Mouse (Mus musculus) kidney, postnatal 25 days (tissue): ENCODE measurements around the gene Ptges3l.
A peak's percentile ranks its signal among the peaks of the same experiment; 100 is the strongest.
"Not testable (repeated sequence)": the region's sequence is repeated elsewhere in the genome, so short reads cannot be mapped to it uniquely, and the experiment has no call there.

Source experiments
- DNase-seq, 2 experiments: peaks; one replicate each; pipeline ENCODE4 v3.0.0; 2021; ENCODE audit warnings: mixed read lengths in 2 of 2

Ptges3l gene

DNA sequence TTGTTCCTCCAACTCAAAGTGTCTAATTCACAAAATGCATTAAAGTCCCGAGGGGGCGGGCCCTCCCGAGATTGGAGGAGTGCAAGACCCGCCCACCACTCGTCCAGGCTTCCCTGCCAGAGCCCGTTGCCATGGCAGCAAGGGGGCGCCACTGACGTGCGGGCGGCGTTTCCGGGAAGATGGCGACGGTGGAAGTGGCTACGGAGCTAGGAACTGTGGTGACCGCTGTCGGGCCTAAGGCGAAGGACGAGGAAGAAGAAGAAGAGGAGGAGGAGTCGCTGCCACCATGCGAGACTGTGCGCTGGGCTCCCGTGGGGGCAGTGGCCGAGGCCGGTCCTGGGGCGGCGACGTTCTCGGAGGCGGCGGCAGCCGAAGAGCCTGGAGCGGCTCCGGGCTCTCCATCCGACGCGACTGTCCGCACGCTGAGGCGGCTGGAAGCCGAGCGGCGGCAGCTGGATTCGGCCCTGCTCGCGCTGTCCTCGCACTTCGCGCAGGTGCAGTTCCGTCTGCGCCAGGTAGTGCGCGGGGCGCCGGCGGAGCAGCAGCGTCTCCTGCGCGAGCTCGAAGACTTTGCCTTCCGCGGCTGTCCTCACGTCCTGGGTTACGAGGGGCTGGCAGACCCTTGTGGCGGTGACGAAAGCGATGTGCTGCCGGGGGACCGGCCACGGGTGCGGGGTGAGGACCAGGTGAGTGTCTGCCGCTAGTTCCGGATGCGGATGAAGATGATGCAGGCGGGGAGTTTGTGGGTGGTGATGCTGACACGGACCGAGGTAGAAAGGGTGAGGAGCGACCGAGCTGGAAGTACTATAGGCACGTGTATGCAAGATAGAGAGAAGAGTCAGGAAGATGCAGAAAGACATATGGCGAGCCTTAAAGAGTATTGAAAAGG lies at the start of gene Ptges3l, which contains the start of gene Rundc1:
TSS of gene Ptges3l (minus strand) at position 409 of the 889 bp plus-strand sequence.
TSS of gene Rundc1 (plus strand) at position 161 of the 889 bp plus-strand sequence.
- DNase-seq: peak; percentile 99

DNA sequence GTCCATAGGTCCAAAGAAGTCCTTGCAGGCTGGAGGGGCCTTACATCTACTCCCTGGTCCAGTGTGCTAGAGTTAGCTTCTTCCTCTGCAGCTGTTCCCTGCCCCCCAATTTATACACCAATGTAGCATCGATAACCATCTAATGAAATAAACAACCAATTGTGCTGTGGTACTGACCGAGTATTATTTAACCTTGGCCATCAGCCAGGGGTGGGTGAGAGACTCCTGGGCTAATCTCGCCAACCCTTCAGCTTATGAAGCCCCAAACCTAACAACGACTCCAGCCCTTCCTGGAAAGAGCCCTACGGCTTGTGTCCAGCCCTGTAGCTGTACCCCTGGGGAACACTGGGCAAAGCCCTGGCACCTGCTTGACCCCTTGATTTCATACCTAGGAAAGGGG lies 49.2 kb upstream of the Ptges3l start:
- DNase-seq: no peak

DNA sequence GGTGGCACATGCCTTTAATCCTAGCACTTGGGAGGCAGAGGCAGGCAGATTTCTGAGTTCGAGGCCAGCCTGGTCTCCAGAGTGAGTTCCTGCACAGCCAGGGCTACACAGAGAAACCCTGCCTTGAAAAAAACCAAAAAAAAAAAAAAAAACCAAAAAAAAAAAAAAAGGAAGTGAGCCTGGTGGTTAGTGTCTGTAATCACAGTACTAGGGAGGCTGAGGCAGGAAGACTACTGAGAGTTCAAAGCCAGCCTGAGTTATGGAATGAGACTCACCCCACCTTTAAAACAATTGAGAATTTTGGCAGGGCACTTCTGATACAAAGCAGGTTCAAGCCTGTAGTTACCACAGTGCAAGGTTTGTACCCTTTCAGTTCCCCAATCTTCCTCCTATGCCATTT lies 48.6 kb upstream of the Ptges3l start:
- not testable (repeated sequence) for DNase-seq

DNA sequence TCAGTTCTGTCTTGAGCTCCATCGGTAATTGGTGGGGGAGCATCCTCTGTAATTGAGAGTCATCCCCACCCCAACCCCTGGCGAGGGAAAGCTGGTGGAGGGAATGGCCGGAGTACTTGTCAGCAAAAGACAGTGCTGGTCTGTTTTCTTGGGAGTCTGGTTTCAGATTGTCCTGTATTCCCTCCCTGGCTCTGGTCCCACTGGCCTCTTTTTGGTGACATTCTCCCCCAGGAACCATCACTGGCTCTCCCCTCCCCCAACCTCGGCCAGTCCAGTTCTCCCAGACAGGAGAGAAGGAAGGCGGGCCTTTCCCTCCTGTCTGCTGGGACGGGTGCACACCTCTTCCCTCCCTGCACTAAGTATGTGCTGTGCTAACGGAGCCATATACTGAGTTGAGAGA lies 47.2 kb upstream of the Ptges3l start:
- no peak for DNase-seq

DNA sequence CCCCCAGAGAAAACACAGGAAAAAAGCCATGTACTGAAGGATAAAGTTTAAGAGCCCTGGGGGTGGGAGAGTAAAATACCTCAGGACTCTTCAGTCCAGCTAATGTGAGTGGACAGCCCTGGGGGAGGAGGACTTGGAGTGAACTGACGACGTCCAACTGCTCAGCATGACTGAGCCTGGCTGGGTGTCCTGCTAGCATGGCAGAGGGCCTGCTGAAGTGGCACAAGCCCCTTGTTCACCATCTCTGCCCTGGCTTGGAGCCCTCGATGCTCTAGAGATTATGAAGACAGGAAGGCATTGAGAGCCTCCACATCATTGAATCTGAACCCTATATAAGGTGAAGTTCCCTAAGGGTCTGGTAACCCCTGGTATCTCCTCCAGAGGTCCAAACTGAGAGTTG lies 46.8 kb upstream of the Ptges3l start:
- no peak for DNase-seq

DNA sequence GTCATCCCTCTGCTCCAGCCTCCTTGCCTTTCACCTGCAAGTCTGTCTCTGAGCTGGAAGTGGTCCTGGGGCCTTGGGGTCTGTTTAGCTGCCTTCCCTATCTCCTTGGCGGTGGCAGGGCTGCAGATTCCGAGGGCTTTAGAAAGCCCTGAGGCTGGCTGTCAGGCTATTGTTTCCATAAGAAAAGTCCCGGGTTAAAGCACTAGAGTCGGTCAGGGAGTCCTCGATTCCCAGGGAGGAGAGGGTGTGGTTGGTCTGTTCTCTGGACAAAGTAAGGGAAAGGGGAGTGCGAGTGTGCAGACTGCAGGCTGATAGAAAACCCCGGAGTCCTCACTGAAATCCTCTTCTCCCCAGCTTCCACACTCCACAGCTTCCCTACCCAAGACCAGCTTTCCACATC lies 45.1 kb upstream of the Ptges3l start:
- DNase-seq: no peak

DNA sequence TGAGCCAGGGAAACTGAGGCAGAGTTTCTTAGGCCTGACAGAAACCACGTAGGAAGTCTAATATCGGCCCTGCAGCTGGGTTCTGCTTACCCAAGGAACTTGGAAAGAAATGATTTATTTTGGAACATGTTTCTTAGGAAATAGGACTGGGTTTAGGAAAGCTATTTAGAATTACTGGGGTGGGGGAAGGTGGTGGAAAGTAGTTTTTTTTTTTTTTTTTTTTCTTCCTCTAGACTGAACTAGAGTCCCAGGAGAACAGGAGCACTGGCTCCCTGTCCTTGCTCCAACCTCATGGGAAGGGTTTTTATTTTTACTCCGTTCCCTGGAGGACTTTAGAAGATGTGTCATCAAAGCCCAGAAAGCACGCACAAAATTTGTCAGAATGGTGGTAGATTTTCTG lies 44.0 kb upstream of the Ptges3l start:
- DNase-seq: no peak

DNA sequence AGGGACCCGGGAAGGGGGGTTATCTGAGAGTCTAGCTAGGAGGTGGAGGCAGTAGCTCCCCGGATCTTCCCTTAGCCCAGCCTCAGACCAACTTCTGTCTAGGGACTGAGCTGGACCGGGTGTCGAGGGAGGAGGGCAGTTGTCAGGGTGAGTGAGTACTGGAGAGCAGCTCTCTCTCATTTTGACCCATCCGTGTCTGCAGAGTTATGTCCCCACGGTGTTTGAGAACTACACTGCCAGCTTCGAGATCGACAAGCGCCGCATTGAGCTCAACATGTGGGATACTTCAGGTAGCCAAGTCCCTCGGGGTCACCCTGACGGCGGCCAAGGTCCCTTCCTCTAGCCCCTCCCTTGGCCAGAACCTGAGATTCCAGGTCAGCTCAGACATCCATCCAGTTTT lies 43.6 kb upstream of the Ptges3l start:
- DNase-seq: no peak

DNA sequence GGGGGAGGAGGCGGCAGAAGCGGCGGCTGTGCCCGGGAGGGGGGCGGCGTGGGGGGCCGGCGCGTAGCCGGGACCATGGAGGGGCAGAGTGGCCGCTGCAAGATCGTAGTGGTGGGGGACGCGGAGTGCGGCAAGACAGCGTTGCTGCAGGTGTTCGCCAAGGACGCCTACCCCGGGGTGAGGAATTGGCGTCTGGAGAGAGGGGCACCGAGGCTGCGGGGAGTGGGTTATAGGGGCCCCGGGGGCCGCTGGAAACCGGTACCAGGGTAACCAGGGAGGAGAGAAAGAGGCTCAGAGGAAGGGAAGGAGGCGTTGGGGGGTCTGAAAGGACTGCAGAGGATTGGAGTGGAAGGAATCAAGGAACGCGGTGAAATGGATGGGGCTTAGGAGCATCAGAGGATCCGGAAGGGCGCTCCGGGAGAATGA lies 43.1 kb upstream of the Ptges3l start:
- no peak for DNase-seq

DNA sequence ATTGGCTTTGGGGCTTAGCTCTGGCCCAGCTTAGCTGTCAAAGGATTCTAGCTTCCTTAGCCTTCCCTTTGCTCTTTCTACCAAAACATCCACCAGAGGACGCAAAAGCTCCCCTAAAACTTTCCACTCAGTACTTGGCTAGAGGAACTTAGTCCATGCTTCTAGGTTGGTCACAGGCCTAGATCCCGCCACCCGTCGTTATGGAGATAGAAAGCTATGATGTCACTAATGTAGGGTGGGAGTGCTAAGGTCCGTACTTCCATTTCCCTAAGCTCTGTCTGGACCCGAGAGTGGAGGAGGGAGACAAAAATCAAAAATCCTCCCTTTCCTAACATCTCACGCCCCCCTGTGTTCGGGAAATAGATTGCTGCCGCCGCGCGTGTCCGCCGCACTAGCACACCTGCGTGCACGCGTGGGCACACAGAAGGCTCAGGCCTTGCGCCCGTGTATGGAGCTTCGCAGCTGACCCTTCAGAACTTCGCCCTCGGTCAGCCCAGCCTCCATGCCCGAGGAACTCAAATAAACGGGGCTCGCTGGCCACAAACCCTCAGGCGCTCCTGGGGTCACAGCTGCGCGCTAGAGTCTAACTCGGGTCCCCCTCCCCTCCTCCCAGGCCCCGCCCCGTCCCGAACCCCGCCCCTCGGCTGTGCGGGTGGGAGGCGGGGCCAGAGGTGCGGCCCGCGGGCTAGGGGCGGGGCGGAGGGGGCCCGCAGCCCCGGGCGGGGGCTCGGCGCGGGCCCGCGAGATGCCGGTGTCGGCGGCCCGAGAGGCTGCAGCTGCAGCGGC lies 42.5 kb upstream of the Ptges3l start:
- peak; percentile 74 to 83 for DNase-seq

DNA sequence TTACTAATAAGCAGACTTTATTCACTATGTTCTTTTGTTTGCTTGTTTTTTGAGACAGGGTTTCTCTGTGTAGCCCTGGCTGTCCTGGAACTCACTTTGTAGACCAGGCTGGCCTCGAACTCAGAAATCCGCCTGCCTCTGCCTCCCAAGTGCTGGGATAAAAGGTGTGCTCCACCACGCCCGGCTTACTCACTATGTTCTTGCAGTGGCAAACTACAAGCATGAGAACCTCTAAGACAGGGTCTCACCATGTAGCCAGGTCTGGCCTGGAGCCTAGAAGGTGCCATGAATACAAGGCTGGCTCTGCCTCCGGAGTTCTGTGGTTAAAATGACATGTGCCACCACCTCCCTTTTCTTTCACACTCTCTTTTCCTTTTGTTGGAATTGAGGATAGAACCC lies 41.4 kb upstream of the Ptges3l start:
- DNase-seq: not testable (repeated sequence)

DNA sequence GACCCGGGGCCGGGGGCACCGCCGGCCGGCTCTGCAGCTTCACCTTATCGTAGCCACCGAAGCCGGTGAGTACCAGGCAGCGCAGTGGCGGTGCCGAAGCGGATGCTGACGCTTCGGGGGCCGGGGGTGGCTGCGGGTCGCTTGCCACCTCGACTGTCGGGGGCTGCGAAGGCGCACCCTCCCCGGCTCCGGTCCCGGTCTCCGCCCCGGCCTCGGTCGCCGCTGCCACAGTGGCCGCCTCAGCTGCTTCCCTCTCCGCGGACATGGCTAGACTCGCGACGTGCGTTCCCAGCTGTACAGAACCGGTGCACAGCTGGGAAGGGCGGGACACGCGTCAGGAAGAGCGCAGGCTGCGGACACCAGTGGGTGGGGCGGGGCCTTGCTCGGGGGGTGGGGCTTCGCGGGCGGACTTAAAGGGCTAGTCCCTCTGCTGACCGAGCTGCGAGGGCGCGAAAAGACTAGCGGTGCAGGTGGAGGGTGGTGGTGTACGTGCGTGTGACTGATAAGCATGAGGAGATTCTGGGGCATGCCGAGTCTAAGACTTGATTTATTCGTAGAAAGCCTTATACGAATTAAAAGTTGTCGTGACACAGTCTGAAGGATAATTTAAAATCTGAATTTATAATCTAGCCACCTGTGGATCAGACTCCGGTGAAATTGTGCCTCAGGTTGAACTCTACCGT lies 40.9 kb upstream of the Ptges3l start, which contains the start of gene Vat1:
TSS of gene Vat1 (minus strand) at position 362 of the 683 bp plus-strand sequence.
- peak; percentile 83 to 89 for DNase-seq

DNA sequence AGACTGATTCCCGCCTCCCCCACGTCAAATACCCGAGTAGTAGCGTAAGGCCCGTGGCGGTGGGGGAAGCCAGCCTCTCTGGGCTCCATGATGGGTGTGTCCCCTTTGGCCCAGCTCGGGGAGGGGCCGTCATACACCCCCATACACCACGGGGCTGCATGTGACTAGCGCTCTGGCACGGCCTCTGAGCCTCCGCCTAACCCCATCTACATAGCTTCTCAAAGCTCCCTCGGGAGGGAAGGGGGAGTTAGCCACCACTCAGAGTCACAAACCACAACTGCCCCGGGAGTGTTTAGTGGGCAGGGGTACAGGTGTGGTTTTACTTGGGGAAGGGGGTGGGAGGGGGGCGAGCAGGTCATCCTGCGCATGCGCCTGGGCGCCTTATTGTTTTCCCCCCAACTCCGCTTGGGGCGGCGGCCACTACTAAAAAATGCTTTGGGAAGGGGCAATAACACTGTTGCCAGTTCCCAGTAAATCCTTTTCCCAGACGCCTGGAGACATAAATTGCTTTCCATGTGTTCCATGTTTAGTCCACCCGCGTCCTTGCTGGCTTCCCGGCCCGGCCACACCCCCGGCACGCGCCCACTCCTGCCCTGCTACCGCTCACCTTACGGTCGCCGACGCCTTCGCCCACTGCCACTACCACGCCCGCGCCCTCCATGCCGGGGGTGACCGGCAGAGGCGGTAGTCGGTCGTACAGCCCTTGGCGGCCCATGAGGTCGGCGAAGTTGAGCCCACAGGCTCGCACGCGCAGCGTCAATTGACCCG lies 40.2 kb upstream of the Ptges3l start:
- DNase-seq: peak; percentile 53 to 81

DNA sequence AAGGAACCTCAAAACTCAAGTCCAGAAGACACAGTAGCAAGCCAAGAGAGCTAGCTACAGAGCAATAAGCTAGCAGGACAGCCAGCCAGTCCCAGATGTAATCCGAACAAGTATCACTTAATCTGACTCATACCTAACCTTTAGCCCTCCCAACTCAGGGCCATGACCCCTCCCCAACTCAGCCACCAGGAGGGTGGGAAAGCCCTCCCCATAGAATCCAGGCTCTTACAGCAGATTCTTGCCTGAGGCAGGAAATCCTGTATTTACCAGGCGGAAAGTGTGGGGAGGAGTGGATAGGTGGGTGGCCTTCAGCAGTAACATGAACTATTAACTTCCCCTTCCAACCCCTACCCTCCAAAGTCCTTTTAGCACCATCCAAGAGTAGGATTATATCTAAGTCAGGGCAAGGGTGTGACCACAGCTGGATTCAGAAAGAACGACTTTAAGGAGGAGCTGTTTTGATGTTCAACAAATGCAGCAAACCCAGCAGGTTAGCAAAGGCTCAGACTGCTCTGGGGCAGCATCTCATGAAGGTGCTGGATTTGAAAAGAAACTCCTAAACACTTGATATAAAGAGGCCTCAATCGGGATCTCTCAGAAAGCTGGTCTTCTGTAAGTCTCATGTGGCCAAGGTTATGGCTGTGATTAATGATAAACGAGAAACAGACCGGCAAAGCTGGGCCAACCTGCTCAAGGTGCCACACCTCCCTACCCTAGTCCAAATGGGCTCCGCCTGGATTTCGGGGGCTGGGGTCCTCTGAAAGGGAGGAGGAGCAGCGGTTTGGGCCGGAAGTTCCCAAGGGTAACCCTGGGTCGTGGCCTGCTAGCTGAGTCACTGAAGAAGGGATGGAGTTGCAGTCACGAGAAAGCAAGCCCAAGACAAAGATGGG lies 39.3 kb upstream of the Ptges3l start, which contains the start of gene Rnd2:
TSS of gene Rnd2 (plus strand) at position 789 of the 890 bp plus-strand sequence.
- DNase-seq: peak; percentile 38 to 50

DNA sequence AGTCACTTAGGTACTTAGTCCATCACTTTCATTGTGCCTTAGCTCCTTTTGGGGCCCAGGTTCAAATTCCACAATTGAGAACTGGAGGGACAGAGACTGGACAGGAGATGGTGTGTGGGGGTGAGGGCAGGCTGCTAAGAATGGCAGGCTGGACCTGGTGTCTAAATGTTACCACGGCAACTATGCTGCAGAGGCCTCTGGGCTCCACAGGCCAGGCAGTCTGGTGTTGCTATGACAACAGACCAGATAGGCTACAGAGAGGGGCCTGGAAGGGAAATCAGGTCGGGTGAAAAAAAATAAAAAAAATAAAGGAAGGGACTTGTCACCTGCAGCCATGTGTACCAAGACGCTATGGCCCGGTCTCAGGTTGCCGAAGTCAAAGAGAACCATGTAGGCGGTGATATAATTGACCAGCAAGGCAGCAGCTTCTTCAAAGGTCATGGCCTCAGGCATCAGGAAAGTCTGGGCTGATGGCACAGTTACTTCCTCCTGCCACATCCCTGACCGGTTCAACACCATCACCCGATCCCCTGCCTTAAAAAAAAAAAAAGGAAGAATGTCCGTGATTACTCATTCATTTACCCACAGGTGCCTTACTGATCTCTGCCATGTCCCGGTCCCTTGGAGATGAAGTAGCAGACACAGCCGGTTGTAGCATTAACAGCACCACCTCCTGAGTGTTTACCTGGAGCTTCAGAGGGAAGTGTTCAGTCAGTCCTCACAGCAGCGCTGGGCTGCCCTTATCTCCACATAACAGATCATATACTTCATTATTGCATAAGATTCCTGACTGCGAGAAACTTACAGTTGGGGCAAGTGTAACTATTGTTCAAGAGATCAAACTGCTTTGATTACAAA lies 37.7 kb upstream of the Ptges3l start:
- no peak for DNase-seq

DNA sequence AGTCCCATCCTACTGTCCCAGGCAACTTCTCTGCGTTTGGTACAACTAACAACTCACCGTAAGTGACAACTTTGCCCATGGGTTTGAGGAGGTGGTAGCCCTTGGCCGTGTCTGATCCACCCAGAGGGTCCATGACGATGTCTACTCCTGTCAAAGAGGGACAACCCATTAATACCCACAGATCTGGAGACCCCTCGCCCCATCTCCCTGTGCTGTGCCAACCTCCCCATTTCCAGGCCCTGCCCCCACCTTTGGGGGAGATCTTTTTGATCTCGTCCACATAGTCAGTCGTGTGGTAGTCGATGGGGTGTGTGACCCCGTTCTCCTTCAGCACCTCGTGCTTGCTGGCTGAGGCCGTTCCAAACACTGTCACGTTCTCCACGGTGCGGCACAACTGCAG lies 37.0 kb upstream of the Ptges3l start:
- no peak for DNase-seq

DNA sequence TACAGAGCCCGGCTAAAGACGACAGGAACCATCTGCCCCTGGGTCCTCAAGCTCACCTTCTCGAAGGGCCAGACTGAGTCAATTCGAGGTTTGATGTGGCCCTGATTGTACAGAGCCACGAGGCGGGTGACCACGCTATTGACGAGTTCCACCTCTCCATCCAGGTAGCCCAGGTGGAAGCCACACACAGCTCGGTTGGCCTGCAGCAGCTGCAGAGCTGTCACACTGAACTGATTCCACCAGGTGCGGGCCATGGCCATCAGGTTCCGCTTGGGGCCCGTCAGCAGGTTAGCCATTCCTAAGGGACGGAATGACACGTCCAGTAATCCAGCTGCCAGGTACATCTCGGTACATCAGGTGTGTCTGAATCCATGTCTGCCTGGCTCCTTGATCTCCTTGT lies 35.2 kb upstream of the Ptges3l start:
- peak in 1 of 2 experiments; percentile 39 for DNase-seq

DNA sequence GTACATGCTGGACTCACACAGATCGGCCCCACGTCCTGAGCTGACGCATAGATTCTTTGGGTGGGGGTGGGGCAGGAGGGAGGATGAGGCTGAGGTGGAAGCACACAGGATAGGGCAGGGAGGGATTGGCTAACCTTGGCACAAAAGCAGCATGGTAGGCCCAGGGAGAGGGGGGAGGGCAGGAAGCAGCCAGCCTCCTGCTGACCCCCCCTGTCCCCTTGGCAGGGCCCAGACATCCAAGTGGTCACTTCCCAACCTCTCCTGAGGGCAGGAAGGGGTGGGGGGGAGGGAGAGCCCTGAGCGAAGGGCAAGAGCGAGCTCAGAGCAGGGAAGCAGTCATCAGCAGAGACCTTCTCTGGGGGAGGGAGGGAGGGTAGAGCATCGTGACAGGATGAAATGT lies 34.6 kb upstream of the Ptges3l start:
- DNase-seq: peak; percentile 41 to 82

DNA sequence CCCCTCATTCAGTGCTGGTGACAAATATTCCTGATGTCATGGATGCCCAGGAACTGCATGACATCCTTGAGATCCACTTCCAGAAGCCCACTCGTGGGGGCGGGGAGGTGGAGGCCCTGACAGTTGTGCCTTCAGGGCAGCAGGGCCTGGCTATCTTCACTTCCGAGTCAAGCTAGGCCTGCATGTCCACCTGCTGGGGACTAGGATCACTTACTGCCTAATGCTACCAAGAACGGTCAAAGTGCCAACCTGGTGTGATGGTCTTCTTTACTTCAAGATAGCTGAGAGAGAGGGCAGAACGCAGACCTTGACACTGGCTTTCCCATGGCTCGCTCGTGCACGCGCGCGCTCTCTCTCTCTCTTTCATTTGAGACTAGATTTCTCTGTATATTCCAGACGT lies 33.1 kb upstream of the Ptges3l start:
- no peak for DNase-seq

DNA sequence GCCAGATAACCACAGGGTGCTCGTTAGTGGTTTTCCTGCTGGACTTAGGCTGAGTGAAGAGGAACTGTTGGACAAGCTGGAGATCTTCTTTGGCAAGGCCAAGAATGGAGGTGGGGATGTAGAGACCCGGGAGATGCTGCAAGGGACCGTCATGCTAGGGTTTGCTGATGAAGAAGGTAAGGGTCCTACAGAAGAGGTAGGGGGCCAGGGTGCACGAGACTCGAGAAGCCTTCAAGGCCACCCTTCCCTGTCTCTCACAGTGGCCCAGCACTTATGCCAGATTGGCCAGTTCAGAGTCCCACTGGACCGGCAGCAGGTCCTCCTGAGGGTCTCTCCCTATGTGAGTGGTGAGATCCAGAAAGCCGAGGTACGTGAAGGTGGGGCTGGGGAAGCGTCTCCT lies 32.5 kb upstream of the Ptges3l start:
- no peak for DNase-seq
